Mouse (Mus musculus) midbrain, embryonic 11.5 days (tissue): ENCODE data around the gene Clcnka. TPM values are rescaled to one million over a fixed set of nuclear protein-coding genes. Genes with fewer than 3 reads are reported as not detected.
A peak's percentile ranks its signal among the peaks of the same experiment; 100 is the strongest.

Experiments used
- ATAC-seq: fragments of 200-750 bp; cut with Nextera tagmentation; 2 replicates; pipeline ENCODE4 v1.8.0; 2017; ENCODE audit warnings: moderate TSS enrichment, moderate library complexity; ENCODE audit not compliant: low FRiP score
- DNase-seq: peaks from one replicate; pipeline ENCODE4 v3.0.0; 2015; ENCODE audit warnings: low spot score; ENCODE audit errors: missing footprints
- H3K27ac ChIP-seq: fragments of 300-500 bp; sonication (generic); 2 replicates; pipeline ENCODE4 v1.5.1; 2014; ENCODE audit warnings: low read depth, low read length
- H3K27me3 ChIP-seq: fragments of 300-500 bp; sonication (generic); 2 replicates; pipeline ENCODE4 v1.6.1; 2014; ENCODE audit warnings: mild to moderate bottlenecking, low read length, moderate library complexity, mixed read lengths; ENCODE audit not compliant: control insufficient read depth, insufficient read depth
- H3K36me3 ChIP-seq: fragments of 300-500 bp; sonication (generic); 2 replicates; pipeline ENCODE4 v1.6.1; 2014; ENCODE audit warnings: mild to moderate bottlenecking, low read length, moderate library complexity, mixed read lengths; ENCODE audit not compliant: control insufficient read depth, insufficient read depth
- H3K4me1 ChIP-seq: fragments of 300-500 bp; sonication (generic); 2 replicates; pipeline ENCODE4 v1.6.1; 2014; ENCODE audit warnings: low read length; ENCODE audit not compliant: control insufficient read depth, insufficient read depth
- H3K4me2 ChIP-seq: fragments of 300-500 bp; sonication (generic); 2 replicates; pipeline ENCODE4 v1.6.1; 2014; ENCODE audit warnings: mild to moderate bottlenecking, moderate library complexity
- H3K4me3 ChIP-seq: fragments of 300-500 bp; sonication (generic); 2 replicates; pipeline ENCODE4 v1.5.1; 2014; ENCODE audit warnings: low read depth, low read length
- H3K9ac ChIP-seq: fragments of 300-500 bp; sonication (generic); 2 replicates; pipeline ENCODE4 v1.6.1; 2014; ENCODE audit warnings: low read length
- H3K9me3 ChIP-seq: fragments of 300-500 bp; sonication (generic); 2 replicates; pipeline ENCODE4 v1.6.1; 2016; ENCODE audit warnings: low read length; ENCODE audit not compliant: control insufficient read depth
- WGBS: fragments of 180-500 bp; shearing (Covaris S2); extraction: QIAGEN DNeasy Blood & Tissue Kit; methylation state at CpG from one replicate; pipeline ENCODE4 v1.1.7; 2014; 5-methylcytosine and 5-hydroxymethylcytosine counted together
- polyA plus RNA-seq: library from polyadenylated mRNA; unstranded; fragments of >200 nt; fragmentation: Nextera tagmentation; extraction: Ambion mirVana; gene quantifications from 2 replicates; pipeline ENCODE4 v1.2.1, GENCODE M21; 2014

The Clcnka gene
- polyA plus RNA-seq, 1 experiment from 2014 or later, result not detected

GRCm38 (mm10) chr4:141367997-141368791 is 30.3 kb downstream of the Clcnka start, which contains the start of gene Fam131c:
Fam131c (plus strand) TSS chr4:141368220.
- H3K36me3 ChIP-seq, result no peaks in the 10 kb centered on the region
- no peak within 1 kb of the TSS for H3K27ac ChIP-seq
- H3K4me1 ChIP-seq, result 0 out of 2 replicates have a peak, but pooled peaks cover 6% of the 10 kb centered on the region
- WGBS, result under 1% methylated on average over 50 of the region's 71 CpGs
- H3K4me3 ChIP-seq, result peak within 1 kb of the TSS; percentile 51
- H3K4me2 ChIP-seq, result peak within 1 kb of the TSS; percentile 96
- H3K27me3 ChIP-seq, result peaks cover 25% of the 10 kb centered on the region; the same call in 1 of the 2 replicates
- no peaks in the 10 kb centered on the region for H3K9me3 ChIP-seq
- H3K9ac ChIP-seq, result peak within 1 kb of the TSS; percentile 63
- peak; percentile 92 for DNase-seq
- peak; percentile 56 for ATAC-seq

GRCm38 (mm10) chr4:141365876-141366275 is 32.6 kb downstream of the Clcnka start:
- WGBS, result 60% methylated on average over 7 of the region's 7 CpGs
- DNase-seq (no peak), ATAC-seq (no peak)
- Histone ChIP-seq H3K27me3 (peaks cover 25% of the 10 kb centered on the region; the same call in 1 of the 2 replicates), H3K4me1 (peaks cover 9% of the 10 kb centered on the region; the same call in 1 of the 2 replicates), H3K27ac (no peak overlapping the region), H3K4me3 (no peak overlapping the region), H3K4me2 (no peak overlapping the region), H3K36me3 (no peaks in the 10 kb centered on the region), H3K9me3 (no peaks in the 10 kb centered on the region), H3K9ac (no peak overlapping the region)

- Histone ChIP-seq H3K9me3 (no peaks in the 10 kb centered on the region), H3K27ac (no peak overlapping the region), H3K4me2 (no peak overlapping the region), H3K27me3 (peaks cover 25% of the 10 kb centered on the region; the same call in 1 of the 2 replicates), H3K4me3 (no peak overlapping the region), H3K9ac (no peak overlapping the region), H3K4me1 (peaks cover 9% of the 10 kb centered on the region; the same call in 1 of the 2 replicates), H3K36me3 (no peaks in the 10 kb centered on the region)
- no peak for DNase-seq
- no peak for ATAC-seq
- WGBS, result 56% methylated on average over 8 of the region's 8 CpGs
These were observed 33.4 kb downstream of the Clcnka start for GRCm38 (mm10) chr4:141365126-141365525.

GRCm38 (mm10) chr4:141362937-141363548 is 35.5 kb downstream of the Clcnka start:
- H3K4me2 ChIP-seq, result no peak overlapping the region
- peaks cover 19% of the 10 kb centered on the region; the same call in 1 of the 2 replicates for H3K27me3 ChIP-seq
- no peak overlapping the region for H3K9ac ChIP-seq
- H3K4me3 ChIP-seq, result no peak overlapping the region
- ATAC-seq, result peak; percentile 50
- H3K4me1 ChIP-seq, result peaks cover 5% of the 10 kb centered on the region; the same call in 1 of the 2 replicates
- peak; percentile 99 for DNase-seq
- H3K9me3 ChIP-seq, result no peaks in the 10 kb centered on the region
- WGBS, result 29% methylated on average over 11 of the region's 11 CpGs
- H3K27ac ChIP-seq, result no peak overlapping the region
- no peaks in the 10 kb centered on the region for H3K36me3 ChIP-seq

GRCm38 (mm10) chr4:141360846-141361245 is 37.7 kb downstream of the Clcnka start:
- no peak for DNase-seq
- H3K4me3 ChIP-seq, result no peak overlapping the region
- 29% methylated on average over 7 of the region's 7 CpGs for WGBS

GRCm38 (mm10) chr4:141359222-141359621 is 39.3 kb downstream of the Clcnka start:
- H3K27ac ChIP-seq, result no peak overlapping the region
- no peak overlapping the region for H3K4me2 ChIP-seq
- H3K36me3 ChIP-seq, result no peaks in the 10 kb centered on the region
- H3K4me1 ChIP-seq, result peaks cover 3% of the 10 kb centered on the region; the same call in 1 of the 2 replicates
- 87% methylated on average over 6 of the region's 6 CpGs for WGBS
- DNase-seq, result no peak
- H3K9me3 ChIP-seq, result no peaks in the 10 kb centered on the region
- no peak overlapping the region for H3K9ac ChIP-seq
- no peak for ATAC-seq
- peaks cover 3% of the 10 kb centered on the region; the same call in 1 of the 2 replicates for H3K27me3 ChIP-seq
- H3K4me3 ChIP-seq, result no peak overlapping the region

More at GRCm38 (mm10) chr4:141360846-141361245, 37.7 kb downstream of the Clcnka start:
- Histone ChIP-seq H3K27ac (no peak overlapping the region), H3K36me3 (no peaks in the 10 kb centered on the region), H3K9ac (no peak overlapping the region), H3K4me1 (peaks cover 3% of the 10 kb centered on the region; the same call in 1 of the 2 replicates), H3K9me3 (no peaks in the 10 kb centered on the region), H3K4me2 (no peak overlapping the region), H3K27me3 (peaks cover 6% of the 10 kb centered on the region; the same call in 1 of the 2 replicates)
- no peak for ATAC-seq

- H3K9me3 ChIP-seq, result no peaks in the 10 kb centered on the region
- H3K27me3 ChIP-seq, result no peaks in the 10 kb centered on the region
- no peak for ATAC-seq
- H3K9ac ChIP-seq, result no peak overlapping the region
- no peak overlapping the region for H3K4me3 ChIP-seq
- no peak overlapping the region for H3K27ac ChIP-seq
- no peak for DNase-seq
- H3K36me3 ChIP-seq, result no peaks in the 10 kb centered on the region
- no peak overlapping the region for H3K4me2 ChIP-seq
- H3K4me1 ChIP-seq, result peaks cover under 1% of the 10 kb centered on the region; the same call in 1 of the 2 replicates
These were observed 40.7 kb downstream of the Clcnka start for GRCm38 (mm10) chr4:141357811-141358210.

GRCm38 (mm10) chr4:141353868-141354267 is 44.7 kb downstream of the Clcnka start:
- H3K4me1 ChIP-seq, result no peaks in the 10 kb centered on the region
- ATAC-seq (no peak), DNase-seq (no peak)
- no peaks in the 10 kb centered on the region for H3K9me3 ChIP-seq
- no peaks in the 10 kb centered on the region for H3K36me3 ChIP-seq
- WGBS, result 66% methylated on average over 8 of the region's 8 CpGs
- no peak overlapping the region for H3K9ac ChIP-seq
- no peak overlapping the region for H3K4me2 ChIP-seq
- H3K27ac ChIP-seq, result no peak overlapping the region
- H3K27me3 ChIP-seq, result no peaks in the 10 kb centered on the region
- no peak overlapping the region for H3K4me3 ChIP-seq

GRCm38 (mm10) chr4:141352986-141353385 is 45.5 kb downstream of the Clcnka start:
- H3K4me3 ChIP-seq, result no peak overlapping the region
- no peak overlapping the region for H3K9ac ChIP-seq
- H3K36me3 ChIP-seq, result no peaks in the 10 kb centered on the region
- WGBS, result 78% methylated on average over 5 of the region's 5 CpGs
- ATAC-seq, result no peak
- no peak for DNase-seq
- no peaks in the 10 kb centered on the region for H3K27me3 ChIP-seq
- no peaks in the 10 kb centered on the region for H3K4me1 ChIP-seq
- H3K4me2 ChIP-seq, result no peak overlapping the region
- no peaks in the 10 kb centered on the region for H3K9me3 ChIP-seq
- no peak overlapping the region for H3K27ac ChIP-seq
